17 mouse cellular contexts compared by ENCODE assay signal in genomic region chr7:101709586-101709985, GRCm38 (mm10). TPM values are rescaled to one million over a fixed set of nuclear protein-coding genes. Genes with fewer than 3 reads are reported as not detected.
DNase-seq lines count a peak whose midpoint lies in the region.
"Had no signal": no experiment of that assay in that cellular context is flagged by ENCODE, and none has a peak within 500 bp of the region (broad histone marks: within the 10 kb centered on the region; RNA-seq: fewer than 3 reads in every experiment).

No protein-coding gene starts in this region.

- peak; percentile 9 for DNase-seq in gastrocnemius, adult 18-20 months (ENCODE audit: low spot score)
- no peak for DNase-seq in gastrocnemius, postnatal 14 days
- peak; percentile 39 for DNase-seq in kidney, postnatal 10 days
- DNase-seq in kidney, adult 18-20 months, result no peak
- DNase-seq in NIH3T3 (ENCODE audit: low read depth), result peak; percentile 68
- peak; percentile 16 for DNase-seq in adipocyte (ENCODE audit: low spot score)
- DNase-seq in layer of hippocampus, adult 9-11 months, result no peak
- DNase-seq in c-Kit-positive CD71-positive TER-119-positive erythroid progenitor cells, embryonic 14.5 days (ENCODE audit: low spot score), result no peak
- DNase-seq: adrenal gland, adult 2 months; adrenal gland, postnatal 10 days; adrenal gland, postnatal 25 days; cerebellum, adult 18-20 months; cerebellum, adult 8-10 months; cerebellum, adult 9-11 months; cerebellum, postnatal 14 days; cerebellum, postnatal 36 days; embryo, embryonic 11 days had no signal

- intact Hi-C loops in gastrocnemius, postnatal 14 days (cut with DNase I; ENCODE audit: low total_unique reads), result no loop called here

RNA-seq across cellular contexts. Expression of gene Clpb, which starts 46.2 kb away (rescaled TPM):
- 10 to 100 TPM; 65.6 to 68.6 TPM for total RNA-seq in gastrocnemius, adult 18-20 months (2021)
- 10 to 100 TPM; 37.3 to 39.2 TPM for total RNA-seq in gastrocnemius, postnatal 14 days (2021)

Comparison
In these comparisons a context has a peak if more than half of its experiments do, and no peak if none do; other contexts are left out.
1. DNase-seq: peak in gastrocnemius, adult 18-20 months (single experiment), kidney, postnatal 10 days (single experiment), NIH3T3 (single experiment) and adipocyte (single experiment); none in gastrocnemius, postnatal 14 days (single experiment), kidney, adult 18-20 months (single experiment), layer of hippocampus, adult 9-11 months (single experiment) and c-Kit-positive CD71-positive TER-119-positive erythroid progenitor cells, embryonic 14.5 days (single experiment).